In genomic region chr4:133599571-133600073, GRCm38 (mm10) we compare ENCODE assay signal across 8 mouse cellular contexts. TPM values are rescaled to one million over a fixed set of nuclear protein-coding genes. Genes with fewer than 3 reads are reported as not detected.
DNase-seq lines count a peak whose midpoint lies in the region; ATAC-seq lines count a peak whose summit lies in the region.

No protein-coding gene starts in this region.

- ATAC-seq in intestine, embryonic 16.5 days = peak; percentile 93

- WGBS in embryonic facial prominence, embryonic 10.5 days = under 1% methylated on average over 50 of the region's 50 CpGs
- WGBS in intestine, embryonic 16.5 days = under 1% methylated on average over 48 of the region's 50 CpGs

- peak; percentile 94 for DNase-seq in adrenal gland, postnatal 10 days
- peak; percentile 93 for DNase-seq in embryonic facial prominence, embryonic 10.5 days (ENCODE audit: low spot score)
- DNase-seq in gastrocnemius, postnatal 4 days (ENCODE audit: low spot score in 2 of 2) = peak; percentile 80 to 87
- DNase-seq in left cerebral cortex, postnatal 25 days (ENCODE audit: low spot score in 2 of 2) = peak; percentile 75 to 87
- DNase-seq in mesoderm, embryonic 11.5 days (ENCODE audit: low read depth, low spot score) = peak; percentile 87
- peak; percentile 84 for DNase-seq in right cerebral cortex, postnatal 25 days
- DNase-seq in yolk sac, embryonic 10.5 days (ENCODE audit: low spot score) = peak; percentile 94

- H3K27me3 ChIP-seq in embryonic facial prominence, embryonic 10.5 days (replicated peaks; ENCODE audit: low read depth, poor library complexity, severe bottlenecking) = peaks cover 64% of the 10 kb centered on the region
- peaks cover 5% of the 10 kb centered on the region; the same call in 1 of the 2 replicates for H3K27me3 ChIP-seq in intestine, embryonic 16.5 days (replicated peaks; ENCODE audit: control insufficient read depth, insufficient read depth, low read length)

- intact Hi-C loops in left cerebral cortex, postnatal 25 days (cut with DNase I) = no loop called here

- peak overlapping the region; percentile 66 for H3K27ac ChIP-seq in embryonic facial prominence, embryonic 10.5 days (replicated peaks)
- peak overlapping the region; percentile 98 for H3K27ac ChIP-seq in intestine, embryonic 16.5 days (ENCODE audit: low read length)

- peaks cover 17% of the 10 kb centered on the region for H3K36me3 ChIP-seq in embryonic facial prominence, embryonic 10.5 days (replicated peaks)
- H3K36me3 ChIP-seq in intestine, embryonic 16.5 days (ENCODE audit: control insufficient read depth, insufficient read depth, low read length) = no peaks in the 10 kb centered on the region

- peak overlapping the region; percentile 69 for H3K9ac ChIP-seq in intestine, embryonic 16.5 days (ENCODE audit: low read depth, low read length)

- no peaks in the 10 kb centered on the region for H3K9me3 ChIP-seq in embryonic facial prominence, embryonic 10.5 days
- H3K9me3 ChIP-seq in intestine, embryonic 16.5 days (ENCODE audit: control insufficient read depth, low read length) = no peaks in the 10 kb centered on the region

- peaks cover 43% of the 10 kb centered on the region for H3K4me1 ChIP-seq in embryonic facial prominence, embryonic 10.5 days
- H3K4me1 ChIP-seq in intestine, embryonic 16.5 days (ENCODE audit: control insufficient read depth, insufficient read depth, low read length) = peaks cover 20% of the 10 kb centered on the region

- H3K4me3 ChIP-seq in embryonic facial prominence, embryonic 10.5 days = peak overlapping the region; percentile 64
- peak overlapping the region; percentile 52 for H3K4me3 ChIP-seq in intestine, embryonic 16.5 days (ENCODE audit: low read length)

- H3K4me2 ChIP-seq in intestine, embryonic 16.5 days (ENCODE audit: low read depth, low read length) = peak overlapping the region; percentile 89

RNA-seq across cellular contexts. Expression of gene Sfn, which starts 2.3 kb away (rescaled TPM):
- 1 to 10 TPM; 2.2 to 3.8 TPM for total RNA-seq in adrenal gland, postnatal 10 days (2021)
- polyA plus RNA-seq in embryonic facial prominence, embryonic 10.5 days (2016; fragmentation: Nextera tagmentation; extraction: Ambion mirVana) = 27.6 and 35.7 TPM in 2 replicates
- total RNA-seq in gastrocnemius, postnatal 4 days (2021) = 1 to 10 TPM; 2.2 to 2.3 TPM
- 50.1 and 59.9 TPM in 2 replicates for polyA plus RNA-seq in intestine, embryonic 16.5 days (2015; fragmentation: Nextera tagmentation; extraction: Ambion mirVana)
- total RNA-seq in left cerebral cortex, postnatal 25 days (2021) = 1 to 10 TPM; 1.3 to 1.9 TPM

RNA-seq across cellular contexts. Expression of gene Gpn2, which starts 15.5 kb away (rescaled TPM):
- 10 to 100 TPM; 12.9 to 13.3 TPM for total RNA-seq in adrenal gland, postnatal 10 days (2021)
- polyA plus RNA-seq in embryonic facial prominence, embryonic 10.5 days (2016; fragmentation: Nextera tagmentation; extraction: Ambion mirVana) = 29.4 and 30.9 TPM in 2 replicates
- 1 to 10 TPM; 6.5 to 7.6 TPM for total RNA-seq in gastrocnemius, postnatal 4 days (2021)
- 17.1 and 17.3 TPM in 2 replicates for polyA plus RNA-seq in intestine, embryonic 16.5 days (2015; fragmentation: Nextera tagmentation; extraction: Ambion mirVana)
- 10 to 100 TPM in 1 of 2 experiments, 1 to 10 TPM in 1; 9.8 to 10.9 TPM for total RNA-seq in left cerebral cortex, postnatal 25 days (2021)

RNA-seq across cellular contexts. Expression of gene Gpatch3, which starts 25.1 kb away (rescaled TPM):
- 1 to 10 TPM; 5.7 to 8.1 TPM for total RNA-seq in adrenal gland, postnatal 10 days (2021)
- polyA plus RNA-seq in embryonic facial prominence, embryonic 10.5 days (2016; fragmentation: Nextera tagmentation; extraction: Ambion mirVana) = 10.7 and 12.2 TPM in 2 replicates
- total RNA-seq in gastrocnemius, postnatal 4 days (2021) = 1 to 10 TPM; 5.2 to 6.0 TPM
- 5.5 and 7.5 TPM in 2 replicates for polyA plus RNA-seq in intestine, embryonic 16.5 days (2015; fragmentation: Nextera tagmentation; extraction: Ambion mirVana)
- total RNA-seq in left cerebral cortex, postnatal 25 days (2021) = 1 to 10 TPM; 6.5 to 7.3 TPM

RNA-seq across cellular contexts. Expression of gene Nr0b2, which starts 46.4 kb away (rescaled TPM):
- total RNA-seq in adrenal gland, postnatal 10 days (2021) = 10 to 100 TPM; 18.0 to 19.3 TPM
- polyA plus RNA-seq in embryonic facial prominence, embryonic 10.5 days (2016; fragmentation: Nextera tagmentation; extraction: Ambion mirVana) = 0.17 TPM in 1 of 2 replicates, not detected in the other
- total RNA-seq in gastrocnemius, postnatal 4 days (2021) = not detected
- polyA plus RNA-seq in intestine, embryonic 16.5 days (2015; fragmentation: Nextera tagmentation; extraction: Ambion mirVana) = 9.2 and 10.3 TPM in 2 replicates
- not detected for total RNA-seq in left cerebral cortex, postnatal 25 days (2021)

RNA-seq across cellular contexts. Expression of gene Zdhhc18, which starts 50.3 kb away (rescaled TPM):
- total RNA-seq in adrenal gland, postnatal 10 days (2021) = 10 to 100 TPM; 25.3 to 26.0 TPM
- polyA plus RNA-seq in embryonic facial prominence, embryonic 10.5 days (2016; fragmentation: Nextera tagmentation; extraction: Ambion mirVana) = 2.3 and 3.0 TPM in 2 replicates
- total RNA-seq in gastrocnemius, postnatal 4 days (2021) = 10 to 100 TPM; 20.8 to 23.7 TPM
- polyA plus RNA-seq in intestine, embryonic 16.5 days (2015; fragmentation: Nextera tagmentation; extraction: Ambion mirVana) = 1.3 and 1.6 TPM in 2 replicates
- total RNA-seq in left cerebral cortex, postnatal 25 days (2021) = 10 to 100 TPM; 30.9 to 40.6 TPM

Comparison
In these comparisons a context has a peak if more than half of its experiments do, and no peak if none do; other contexts are left out.
1. Peak in every context shown above with its lines: DNase-seq, ATAC-seq, H3K4me3 ChIP-seq and H3K27ac ChIP-seq.